Comparison of ENCODE assay signal across 17 mouse cellular contexts in the genomic region with DNA sequence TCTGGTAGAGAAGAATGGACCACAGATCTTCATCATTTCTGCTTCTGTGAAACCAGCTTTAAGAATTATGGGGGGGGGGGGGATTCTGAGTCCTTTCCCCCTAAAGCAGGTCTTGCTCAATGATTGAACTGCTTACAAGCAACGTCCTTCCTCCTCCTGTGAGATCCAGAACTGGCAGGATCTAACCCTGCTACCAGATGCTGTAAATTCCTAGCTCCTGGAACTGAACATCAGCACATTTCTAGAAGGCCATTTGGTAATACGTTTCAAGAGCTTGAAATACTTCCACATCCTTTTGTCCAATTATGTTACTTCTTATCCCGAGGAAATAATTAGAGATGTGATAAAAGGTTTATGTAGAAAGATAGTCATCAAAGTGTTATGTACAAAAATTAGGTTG.
"Had no signal": no experiment of that assay in that cellular context is flagged by ENCODE, and none has a peak within 500 bp of the region (broad histone marks: within the 10 kb centered on the region; RNA-seq: fewer than 3 reads in every experiment).

No protein-coding gene starts in this region.

- ATAC-seq: liver, postnatal 0 days; midbrain, embryonic 16.5 days had no signal

- H3K4me1 ChIP-seq: liver, embryonic 15.5 days; stomach, embryonic 15.5 days had no signal

- H3K27ac ChIP-seq: liver, embryonic 15.5 days; macrophage; midbrain, embryonic 12.5 days; neural tube, embryonic 12.5 days; stomach, embryonic 15.5 days; stomach, postnatal 0 days had no signal

- H3K9ac ChIP-seq: liver, embryonic 15.5 days; liver, postnatal 0 days; lung, embryonic 14.5 days; midbrain, embryonic 12.5 days; neural tube, embryonic 12.5 days; stomach, embryonic 15.5 days had no signal

- H3K4me2 ChIP-seq: liver, embryonic 15.5 days; lung, embryonic 14.5 days; midbrain, embryonic 12.5 days; neural tube, embryonic 12.5 days; stomach, embryonic 15.5 days had no signal

- H3K36me3 ChIP-seq: liver, embryonic 15.5 days; stomach, embryonic 15.5 days had no signal

- DNase-seq: liver, postnatal 0 days; lung, embryonic 14.5 days; lung, postnatal 14 days; lung, postnatal 36 days; midbrain, embryonic 14.5 days; right cerebral cortex, postnatal 14 days; thymus, adult 2 months; thymus, postnatal 25 days; thymus, postnatal 4 days had no signal

- H3K27me3 ChIP-seq: liver, embryonic 15.5 days; megakaryocyte, embryonic 14.5 days; midbrain, embryonic 12.5 days; neural tube, embryonic 12.5 days; stomach, embryonic 15.5 days had no signal

- H3K4me3 ChIP-seq: liver, embryonic 15.5 days; megakaryocyte, embryonic 14.5 days; midbrain, embryonic 12.5 days; neural tube, embryonic 12.5 days; stomach, embryonic 15.5 days had no signal

- H3K9me3 ChIP-seq: liver, embryonic 15.5 days; midbrain, embryonic 12.5 days; neural tube, embryonic 12.5 days; stomach, embryonic 15.5 days had no signal
